Mouse (Mus musculus) neural tube, embryonic 12.5 days (tissue): ENCODE results near the gene Twnk. TPM values are rescaled to one million over a fixed set of nuclear protein-coding genes. Genes with fewer than 3 reads are reported as not detected.

Source experiments
- ATAC-seq: fragments of 200-750 bp; cut with Nextera tagmentation; 2 replicates; pipeline ENCODE4 v1.8.0; 2017; ENCODE audit warnings: low read depth, mild to moderate bottlenecking, moderate TSS enrichment, moderate library complexity; ENCODE audit not compliant: low FRiP score
- H3K27ac ChIP-seq: fragments of 300-500 bp; sonication (generic); 2 replicates; pipeline ENCODE4 v1.5.1; 2016
- H3K27me3 ChIP-seq: fragments of 300-500 bp; sonication (generic); replicated peaks from 2 replicates; pipeline ENCODE4 v1.6.1; 2016; ENCODE audit warnings: mild to moderate bottlenecking
- H3K36me3 ChIP-seq: fragments of 300-500 bp; sonication (generic); 2 replicates; pipeline ENCODE4 v1.6.1; 2016; ENCODE audit warnings: mild to moderate bottlenecking
- H3K4me1 ChIP-seq: fragments of 300-500 bp; sonication (generic); 2 replicates; pipeline ENCODE4 v1.6.1; 2016
- H3K4me2 ChIP-seq: fragments of 300-500 bp; sonication (generic); replicated peaks from 2 replicates; pipeline ENCODE4 v1.6.1; 2016; ENCODE audit warnings: mild to moderate bottlenecking
- H3K4me3 ChIP-seq: fragments of 300-500 bp; sonication (generic); 2 replicates; pipeline ENCODE4 v1.5.1; 2016
- H3K9ac ChIP-seq: fragments of 300-500 bp; sonication (generic); 2 replicates; pipeline ENCODE4 v1.6.1; 2016; ENCODE audit warnings: mild to moderate bottlenecking
- H3K9me3 ChIP-seq: fragments of 300-500 bp; sonication (generic); 2 replicates; pipeline ENCODE4 v1.6.1; 2016; ENCODE audit warnings: mild to moderate bottlenecking
- WGBS: fragments of 180-500 bp; shearing (Covaris S2); methylation state at CpG from one replicate; pipeline ENCODE4 v1.1.7; 2016; 5-methylcytosine and 5-hydroxymethylcytosine counted together
- polyA plus RNA-seq: library from polyadenylated mRNA; unstranded; fragments of >200 nt; fragmentation: Nextera tagmentation; extraction: Ambion mirVana; gene quantifications from 2 replicates; pipeline ENCODE4 v1.2.1, GENCODE M21; 2016

Twnk gene
- 21.4 and 22.8 TPM in 2 replicates for polyA plus RNA-seq

GRCm38 (mm10) chr19:45005444-45005843 is at the start of gene Twnk:
Gene Twnk, plus strand, starts transcription at chr19:45005663.
- no peak for ATAC-seq
- Histone ChIP-seq H3K36me3 (peaks cover 59% of the 10 kb centered on the region), H3K27me3 (no peaks in the 10 kb centered on the region), H3K9me3 (no peaks in the 10 kb centered on the region), H3K27ac (peak within 1 kb of the TSS; percentile 46), H3K4me1 (peaks cover 21% of the 10 kb centered on the region), H3K4me2 (peak within 1 kb of the TSS; percentile 93), H3K9ac (peak within 1 kb of the TSS; percentile 88), H3K4me3 (peak within 1 kb of the TSS; percentile 89)
- 10% methylated on average over 16 of the region's 16 CpGs for WGBS

DNA sequence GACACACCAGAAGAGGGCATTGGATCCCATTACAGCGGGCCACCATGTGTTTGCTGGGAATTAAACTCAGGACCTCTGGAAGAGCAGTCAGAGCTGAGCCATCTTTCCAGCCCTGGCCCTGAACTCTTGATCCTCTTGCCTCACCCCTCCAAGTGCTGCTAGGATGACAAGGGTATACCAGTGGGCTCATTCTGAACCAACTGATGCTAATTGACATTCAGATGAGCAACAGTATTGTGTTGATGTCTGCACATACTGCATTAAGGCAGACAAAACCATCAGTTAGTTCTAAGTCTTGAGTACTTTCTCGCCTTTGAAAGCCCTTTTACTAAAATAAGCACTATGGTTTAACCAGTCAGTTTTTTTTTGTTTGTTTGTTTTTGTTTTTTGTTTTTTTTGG is 45.8 kb upstream of the Twnk start:
- no peaks in the 10 kb centered on the region for H3K4me1 ChIP-seq

DNA sequence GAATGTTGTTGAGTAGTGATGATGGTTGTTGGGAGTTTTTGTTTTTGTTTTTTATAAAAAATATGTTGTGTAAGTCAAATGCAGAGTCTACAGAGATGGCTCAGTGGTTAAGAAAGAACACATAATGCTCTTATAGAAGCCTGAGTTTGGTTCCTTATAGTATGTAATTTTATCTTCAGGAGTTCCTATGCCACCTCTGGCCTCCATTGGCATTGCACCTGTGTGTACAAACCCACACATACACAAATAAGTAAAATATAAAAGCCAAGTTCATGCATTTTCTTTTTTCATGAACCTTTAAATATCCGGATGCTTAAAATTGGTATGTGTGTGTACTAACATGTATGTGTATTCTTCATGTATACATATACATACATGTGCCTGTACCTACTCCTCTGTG is 39.5 kb upstream of the Twnk start:
- H3K36me3 ChIP-seq, result peaks cover 74% of the 10 kb centered on the region
- H3K9ac ChIP-seq, result no peak overlapping the region
- no peak overlapping the region for H3K4me2 ChIP-seq
- ATAC-seq, result no peak
- no peak overlapping the region for H3K27ac ChIP-seq
- H3K27me3 ChIP-seq, result no peaks in the 10 kb centered on the region
- H3K9me3 ChIP-seq, result no peaks in the 10 kb centered on the region
- H3K4me1 ChIP-seq, result no peaks in the 10 kb centered on the region
- WGBS, result 98% methylated on average over 1 of the region's 1 CpGs
- no peak overlapping the region for H3K4me3 ChIP-seq

More for the DNA sequence above, 45.8 kb upstream of the Twnk start:
- Histone ChIP-seq H3K27me3 (no peaks in the 10 kb centered on the region), H3K4me3 (no peak overlapping the region), H3K4me2 (no peak overlapping the region), H3K27ac (no peak overlapping the region), H3K36me3 (peaks cover 67% of the 10 kb centered on the region), H3K9me3 (no peaks in the 10 kb centered on the region), H3K9ac (no peak overlapping the region)
- no peak for ATAC-seq
- 95% methylated on average over 2 of the region's 2 CpGs for WGBS

GRCm38 (mm10) chr19:44968329-44968728 is 37.1 kb upstream of the Twnk start:
- Histone ChIP-seq H3K4me2 (no peak overlapping the region), H3K27me3 (no peaks in the 10 kb centered on the region), H3K4me3 (no peak overlapping the region), H3K36me3 (peaks cover 85% of the 10 kb centered on the region), H3K27ac (no peak overlapping the region), H3K9ac (no peak overlapping the region), H3K4me1 (no peaks in the 10 kb centered on the region), H3K9me3 (no peaks in the 10 kb centered on the region)
- 94% methylated on average over 3 of the region's 3 CpGs for WGBS
- no peak for ATAC-seq

DNA sequence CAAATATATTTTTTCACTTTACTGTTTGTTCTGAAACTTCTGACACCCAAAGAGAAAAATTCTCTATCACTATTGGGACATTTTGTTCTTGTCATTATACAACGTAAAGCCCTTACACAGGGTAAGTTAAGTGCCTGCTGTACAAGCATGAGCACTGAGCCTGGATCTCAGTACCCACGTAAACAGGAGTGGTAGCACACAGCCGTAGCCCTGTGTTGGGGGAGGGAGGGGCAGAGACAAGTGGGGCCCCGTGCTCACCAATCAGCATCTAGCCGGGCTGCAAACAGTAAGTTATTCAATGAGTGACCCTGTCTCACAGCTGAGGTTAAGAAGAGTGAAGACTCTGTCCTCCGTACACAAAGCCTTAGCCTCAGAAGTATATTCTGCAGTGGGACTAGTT is 28.8 kb upstream of the Twnk start:
- 77% methylated on average over 6 of the region's 6 CpGs for WGBS
- H3K9me3 ChIP-seq, result no peaks in the 10 kb centered on the region
- ATAC-seq, result no peak
- H3K9ac ChIP-seq, result no peak overlapping the region
- no peak overlapping the region for H3K4me3 ChIP-seq
- H3K27me3 ChIP-seq, result no peaks in the 10 kb centered on the region
- H3K27ac ChIP-seq, result no peak overlapping the region
- peaks cover 90% of the 10 kb centered on the region for H3K36me3 ChIP-seq
- no peaks in the 10 kb centered on the region for H3K4me1 ChIP-seq
- no peak overlapping the region for H3K4me2 ChIP-seq

- H3K4me2 ChIP-seq, result no peak overlapping the region
- no peak overlapping the region for H3K9ac ChIP-seq
- no peaks in the 10 kb centered on the region for H3K9me3 ChIP-seq
- H3K4me1 ChIP-seq, result no peaks in the 10 kb centered on the region
- ATAC-seq, result no peak
- H3K27ac ChIP-seq, result no peak overlapping the region
- peaks cover 90% of the 10 kb centered on the region for H3K36me3 ChIP-seq
- H3K4me3 ChIP-seq, result no peak overlapping the region
- 89% methylated on average over 6 of the region's 6 CpGs for WGBS
- H3K27me3 ChIP-seq, result no peaks in the 10 kb centered on the region
Observed at GRCm38 (mm10) chr19:44977148-44977547, 28.3 kb upstream of the Twnk start.

GRCm38 (mm10) chr19:44980787-44981186 is 24.7 kb upstream of the Twnk start:
- no peak overlapping the region for H3K9ac ChIP-seq
- H3K9me3 ChIP-seq, result no peaks in the 10 kb centered on the region
- H3K4me1 ChIP-seq, result no peaks in the 10 kb centered on the region
- WGBS, result 81% methylated on average over 2 of the region's 2 CpGs
- H3K36me3 ChIP-seq, result peaks cover 59% of the 10 kb centered on the region
- no peak overlapping the region for H3K4me3 ChIP-seq
- no peaks in the 10 kb centered on the region for H3K27me3 ChIP-seq
- H3K4me2 ChIP-seq, result no peak overlapping the region
- no peak for ATAC-seq
- H3K27ac ChIP-seq, result no peak overlapping the region

GRCm38 (mm10) chr19:44982477-44983115 is 22.9 kb upstream of the Twnk start:
- no peak for ATAC-seq
- 89% methylated on average over 7 of the region's 7 CpGs for WGBS
- Histone ChIP-seq H3K9ac (no peak overlapping the region), H3K27me3 (no peaks in the 10 kb centered on the region), H3K36me3 (peaks cover 41% of the 10 kb centered on the region), H3K4me2 (no peak overlapping the region), H3K4me1 (no peaks in the 10 kb centered on the region), H3K4me3 (no peak overlapping the region), H3K27ac (no peak overlapping the region), H3K9me3 (no peaks in the 10 kb centered on the region)

GRCm38 (mm10) chr19:44983366-44983765 is 22.1 kb upstream of the Twnk start:
- H3K4me1 ChIP-seq, result no peaks in the 10 kb centered on the region
- H3K27ac ChIP-seq, result no peak overlapping the region
- peaks cover 34% of the 10 kb centered on the region for H3K36me3 ChIP-seq
- no peaks in the 10 kb centered on the region for H3K27me3 ChIP-seq
- H3K9ac ChIP-seq, result no peak overlapping the region
- WGBS, result 91% methylated on average over 6 of the region's 6 CpGs
- H3K9me3 ChIP-seq, result no peaks in the 10 kb centered on the region
- no peak for ATAC-seq
- no peak overlapping the region for H3K4me3 ChIP-seq
- no peak overlapping the region for H3K4me2 ChIP-seq

DNA sequence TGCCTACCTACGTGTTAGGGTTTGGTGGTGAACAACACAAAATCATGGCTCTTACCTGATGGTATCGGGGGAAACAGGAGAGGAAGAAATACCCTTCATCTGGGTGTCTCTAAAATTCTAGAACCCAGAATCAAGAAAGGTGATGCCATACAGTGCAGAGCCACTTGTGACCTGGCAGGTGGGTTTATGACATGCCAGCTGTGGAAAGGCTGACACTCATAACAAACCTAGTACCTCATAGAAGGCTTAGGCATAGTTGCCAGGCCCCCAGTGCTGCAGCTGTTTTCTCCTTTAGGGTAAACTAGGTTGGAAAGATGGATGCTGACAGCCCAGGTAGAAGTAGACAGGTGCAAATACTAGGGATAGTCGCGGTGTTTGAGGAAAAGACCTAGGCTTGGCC is 21.0 kb upstream of the Twnk start:
- ATAC-seq, result no peak
- 91% methylated on average over 4 of the region's 4 CpGs for WGBS
- Histone ChIP-seq H3K36me3 (peaks cover 26% of the 10 kb centered on the region), H3K4me1 (0 out of 2 replicates have a peak, but pooled peaks cover 5% of the 10 kb centered on the region), H3K27me3 (no peaks in the 10 kb centered on the region), H3K9ac (no peak overlapping the region), H3K4me3 (no peak overlapping the region), H3K27ac (no peak overlapping the region), H3K9me3 (no peaks in the 10 kb centered on the region), H3K4me2 (no peak overlapping the region)

- no peaks in the 10 kb centered on the region for H3K27me3 ChIP-seq
- H3K4me1 ChIP-seq, result peaks cover 13% of the 10 kb centered on the region
- H3K9me3 ChIP-seq, result no peaks in the 10 kb centered on the region
- H3K4me2 ChIP-seq, result no peak overlapping the region
- WGBS, result 69% methylated on average over 5 of the region's 5 CpGs
- no peak overlapping the region for H3K9ac ChIP-seq
- no peak overlapping the region for H3K4me3 ChIP-seq
- peaks cover 18% of the 10 kb centered on the region for H3K36me3 ChIP-seq
- ATAC-seq, result no peak
- H3K27ac ChIP-seq, result no peak overlapping the region
Observed at GRCm38 (mm10) chr19:44985159-44985988, 20.1 kb upstream of the Twnk start.

DNA sequence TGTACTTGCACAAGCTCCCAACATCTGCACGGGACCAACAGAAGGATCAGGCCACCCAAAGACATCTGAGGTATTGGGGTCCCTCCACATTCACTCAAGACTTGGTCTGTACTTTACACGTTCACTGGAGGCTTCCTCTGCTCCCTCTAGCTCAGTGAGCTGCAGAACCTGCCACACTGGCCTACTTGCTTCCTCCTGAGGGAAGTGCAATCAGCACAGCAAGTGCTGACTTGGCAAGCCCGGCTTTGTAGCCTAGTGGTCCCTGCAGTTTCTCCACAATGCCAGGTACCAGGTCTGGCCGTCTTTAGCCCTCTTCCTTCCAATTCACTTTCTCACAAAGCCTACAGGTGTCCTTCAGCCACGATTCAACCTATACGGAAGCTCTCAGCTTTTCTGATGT is 18.5 kb upstream of the Twnk start:
- H3K9ac ChIP-seq, result no peak overlapping the region
- H3K36me3 ChIP-seq, result peaks cover 4% of the 10 kb centered on the region; the same call in 1 of the 2 replicates
- no peak overlapping the region for H3K4me2 ChIP-seq
- H3K9me3 ChIP-seq, result no peaks in the 10 kb centered on the region
- H3K4me1 ChIP-seq, result peaks cover 28% of the 10 kb centered on the region
- H3K27me3 ChIP-seq, result no peaks in the 10 kb centered on the region
- no peak for ATAC-seq
- WGBS, result 75% methylated on average over 6 of the region's 6 CpGs
- no peak overlapping the region for H3K27ac ChIP-seq
- H3K4me3 ChIP-seq, result no peak overlapping the region
